Mouse (Mus musculus): ENCODE measurements around the gene Slc35e3.
"Not testable (repeated sequence)": the region's sequence is repeated elsewhere in the genome, so short reads cannot be mapped to it uniquely, and the experiment has no call there.

Slc35e3 gene

DNA sequence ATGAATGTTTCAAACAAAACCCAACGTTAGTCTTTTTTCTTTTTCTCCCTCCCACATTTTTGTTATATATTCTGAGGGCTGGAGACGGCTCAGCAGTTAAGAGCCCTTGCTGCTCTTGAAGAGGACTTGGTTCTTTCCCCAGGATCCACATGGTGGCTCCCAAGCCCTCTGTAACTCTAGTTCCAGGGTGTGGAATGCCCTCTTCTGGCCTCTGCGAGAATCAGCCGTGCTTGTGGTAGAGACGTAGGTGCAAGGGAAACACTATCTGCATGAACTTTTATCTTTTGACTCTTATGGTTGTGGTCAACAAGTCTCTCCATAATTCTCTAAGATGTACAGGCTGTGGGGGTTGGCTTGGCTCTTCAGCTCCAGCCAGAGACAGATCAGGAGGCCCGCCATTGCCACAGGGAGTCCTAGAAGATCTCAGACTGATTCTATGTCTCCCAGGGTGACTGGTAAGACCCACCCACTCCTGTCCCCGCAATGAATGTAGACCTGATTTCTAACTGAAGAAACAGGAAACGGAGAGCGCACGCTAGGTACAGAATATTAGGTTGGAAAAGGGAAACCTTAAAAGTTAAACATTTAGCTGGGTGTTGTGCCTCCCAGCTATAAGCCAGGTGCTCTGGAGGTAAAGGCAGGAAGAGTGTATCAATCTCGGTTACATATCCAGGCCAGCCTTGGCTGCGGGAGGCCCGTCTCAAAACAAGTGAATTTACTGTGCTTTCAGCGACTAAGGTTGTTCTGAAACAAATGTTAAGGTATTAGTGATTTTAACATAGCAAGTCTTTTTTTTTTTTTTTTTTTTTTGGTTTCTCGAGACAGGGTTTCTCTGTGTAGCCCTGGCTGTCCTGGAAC, 14.7 kb downstream of the Slc35e3 start:
- no peak for DNase-seq

DNA sequence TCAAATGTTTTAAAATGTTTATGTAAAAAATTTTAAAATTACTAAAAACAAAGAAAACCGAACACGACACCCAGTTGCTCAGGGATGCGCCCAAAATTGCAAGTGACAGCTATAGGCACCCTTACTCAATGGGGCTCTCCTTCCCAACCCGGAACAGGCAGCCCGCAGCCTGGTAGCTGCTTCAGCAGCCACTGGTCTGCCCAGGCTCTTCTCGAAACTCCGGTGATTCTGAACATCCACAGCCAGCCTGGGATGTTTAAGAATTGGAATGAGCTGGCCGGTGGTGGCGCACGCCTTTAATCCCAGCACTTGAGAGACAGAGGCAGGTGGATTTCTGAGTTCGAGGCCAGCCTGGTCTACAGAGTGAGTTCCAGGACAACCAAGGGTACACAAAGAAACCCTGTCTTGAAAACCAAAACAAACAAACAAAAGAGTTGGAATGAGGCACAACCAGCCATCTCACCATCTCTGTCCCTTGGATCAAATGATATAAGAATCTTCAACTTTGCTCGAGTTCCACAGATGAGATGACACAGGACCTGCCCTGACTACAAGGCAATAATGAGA, 15.4 kb downstream of the Slc35e3 start:
- no peak for DNase-seq

DNA sequence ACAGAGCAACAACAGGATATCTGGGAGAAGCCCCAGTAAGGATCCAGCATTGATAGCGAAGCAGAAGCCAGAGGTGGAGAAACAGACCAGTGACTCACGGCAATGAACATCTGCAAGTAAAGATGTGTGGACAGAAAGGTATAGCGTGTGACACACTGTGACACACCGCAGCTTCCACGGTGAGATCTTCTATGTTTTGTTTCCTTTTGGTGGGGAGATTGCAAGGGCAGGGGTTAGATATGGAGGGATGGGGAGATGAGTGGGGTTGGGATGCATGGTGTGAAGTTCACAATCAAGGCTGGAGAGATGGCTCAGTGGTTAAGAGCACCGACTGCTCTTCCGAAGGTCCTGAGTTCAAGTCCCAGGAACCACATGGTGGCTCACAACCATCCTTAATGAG, 16.0 kb downstream of the Slc35e3 start:
- DNase-seq = no peak

DNA sequence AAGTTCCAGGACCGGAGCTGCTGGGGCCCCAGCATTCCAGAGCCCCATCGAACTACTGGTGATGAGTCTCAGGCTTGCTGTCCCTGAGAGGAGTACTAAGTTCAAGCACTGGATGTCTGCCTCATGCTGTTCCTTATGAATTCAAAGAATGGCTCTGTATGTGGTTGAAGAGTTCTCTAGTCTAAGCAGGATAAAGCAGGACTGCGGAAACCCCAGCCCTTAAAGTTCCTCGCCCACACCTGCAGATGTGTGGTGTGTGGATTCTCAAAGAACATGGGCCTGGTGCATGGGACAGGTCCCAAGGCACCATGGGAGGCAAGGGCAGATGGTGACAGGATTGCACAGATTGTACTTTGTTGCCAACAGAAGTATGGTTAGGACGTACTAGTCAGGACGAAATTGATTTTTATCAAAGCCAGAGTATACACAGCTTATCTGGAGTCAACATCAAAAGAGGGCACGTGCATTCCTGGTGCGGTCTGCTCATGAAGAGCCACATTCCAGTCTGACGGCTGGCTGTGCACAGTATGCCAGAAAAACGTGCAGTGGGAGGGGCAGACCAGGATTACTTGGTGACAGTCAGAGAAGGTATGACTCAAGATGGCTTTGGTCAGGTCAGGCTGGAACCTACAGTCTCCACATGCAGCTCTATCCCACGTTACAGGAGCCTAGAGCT, 16.9 kb downstream of the Slc35e3 start:
- DNase-seq = no peak

DNA sequence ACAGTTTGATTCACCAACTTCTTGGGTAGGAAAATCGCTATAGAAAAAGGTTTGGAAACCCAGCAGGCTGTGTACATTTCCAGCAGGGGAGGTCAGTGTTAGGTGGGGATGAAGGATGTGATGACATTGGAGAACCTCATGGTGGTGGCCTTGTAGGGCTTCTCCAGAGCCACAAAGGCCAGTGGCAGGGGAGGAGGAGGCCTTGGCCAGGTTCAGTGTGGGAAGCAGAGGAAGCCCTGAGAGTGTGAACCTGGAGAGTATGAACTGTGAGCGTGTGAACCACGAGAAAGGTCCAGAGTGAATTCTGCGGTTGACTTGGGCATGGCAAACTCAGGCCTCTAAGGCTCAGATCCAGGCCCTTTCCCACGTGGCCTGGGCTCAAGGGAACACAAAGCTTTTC, 17.6 kb downstream of the Slc35e3 start:
- DNase-seq = no peak

DNA sequence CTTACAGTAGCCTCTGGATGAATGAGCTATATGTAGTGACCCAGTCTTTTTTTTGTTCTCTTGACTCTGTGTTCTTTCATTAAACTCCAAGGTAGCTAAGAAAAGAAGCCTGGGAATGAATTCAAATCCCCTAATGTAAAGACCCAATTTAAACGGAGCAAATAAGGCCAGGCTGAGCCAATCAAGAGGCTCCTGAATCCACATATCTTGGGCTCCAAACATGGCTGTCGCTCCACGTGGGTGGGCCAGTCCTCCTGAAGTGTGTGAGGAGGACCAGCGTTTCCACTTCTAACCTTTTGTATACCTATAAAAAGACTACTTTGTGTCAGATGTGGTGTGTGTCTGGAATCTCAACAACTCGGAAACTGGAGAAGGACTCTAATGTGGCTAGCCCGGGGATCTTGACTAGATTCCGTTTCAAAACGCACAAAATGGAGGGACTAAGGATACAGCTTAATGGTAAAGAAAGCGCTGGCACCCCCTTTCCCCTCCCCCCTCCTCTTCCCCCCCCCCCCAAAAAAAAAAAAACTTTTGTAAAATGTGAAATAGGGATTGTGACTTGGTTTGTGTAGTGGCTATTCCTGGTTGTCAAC, 18.6 kb downstream of the Slc35e3 start:
- DNase-seq = no peak

DNA sequence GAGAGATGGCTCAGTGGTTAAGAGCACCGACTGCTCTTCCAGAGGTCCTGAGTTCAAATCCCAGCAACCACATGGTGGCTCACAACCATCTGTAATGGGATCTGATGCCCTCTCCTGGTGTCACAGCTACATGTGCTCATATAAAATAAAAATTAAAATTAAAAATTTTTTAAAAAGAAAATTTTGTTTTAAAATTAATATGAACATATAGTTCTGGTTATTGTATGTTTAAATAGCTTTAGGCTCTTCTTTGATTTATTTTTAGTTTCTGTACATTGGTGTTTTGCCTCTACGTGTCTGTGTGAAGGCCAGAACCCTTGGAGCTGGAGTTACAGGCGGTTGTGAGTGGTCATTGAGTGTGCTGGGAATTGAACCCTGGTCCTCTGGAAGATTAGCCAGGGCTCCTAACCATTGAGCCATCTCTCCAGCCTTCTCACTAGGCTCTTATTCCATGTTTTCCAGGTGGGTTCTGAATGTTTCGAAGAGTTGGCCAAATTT, 19.2 kb downstream of the Slc35e3 start:
- DNase-seq = no peak

DNA sequence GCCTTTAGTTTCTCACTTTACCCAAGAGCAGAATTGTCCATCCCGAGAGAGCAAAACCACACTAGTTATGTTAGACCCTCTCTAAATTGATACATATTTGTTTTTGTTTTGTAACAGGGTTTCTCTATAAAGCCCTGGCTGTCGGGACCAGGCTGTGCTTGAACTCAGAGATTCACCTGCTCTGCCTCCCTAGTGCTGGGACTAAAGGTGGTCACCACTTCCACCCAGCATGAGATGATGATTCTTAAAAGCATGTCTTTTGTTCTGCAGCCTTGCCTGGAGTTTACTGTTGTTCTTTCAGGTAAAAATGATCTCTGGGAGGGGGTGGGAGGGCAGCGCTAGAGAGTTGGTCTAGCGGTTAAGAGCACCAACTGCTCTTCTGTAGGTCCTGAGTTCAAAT, 19.8 kb downstream of the Slc35e3 start:
- DNase-seq = no peak

DNA sequence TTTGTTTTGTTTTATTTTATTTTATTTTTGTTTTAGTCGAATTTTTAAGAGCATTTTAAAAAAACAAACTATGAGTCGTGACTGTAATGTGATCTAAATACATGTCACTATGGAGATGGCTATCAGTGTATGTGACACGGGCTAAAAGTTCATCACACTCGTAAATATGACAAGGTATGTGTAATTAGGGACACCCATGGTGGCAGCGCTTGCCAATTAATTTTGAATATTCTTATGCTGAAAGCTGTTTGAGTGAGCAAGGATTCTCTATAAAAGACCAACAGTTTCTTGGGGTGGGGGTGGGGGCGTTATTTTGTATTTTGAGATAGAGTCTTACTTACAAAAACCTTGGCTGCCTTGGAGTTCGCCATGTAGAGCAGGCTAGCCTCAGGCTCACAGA, 20.5 kb downstream of the Slc35e3 start:
- no peak for DNase-seq

DNA sequence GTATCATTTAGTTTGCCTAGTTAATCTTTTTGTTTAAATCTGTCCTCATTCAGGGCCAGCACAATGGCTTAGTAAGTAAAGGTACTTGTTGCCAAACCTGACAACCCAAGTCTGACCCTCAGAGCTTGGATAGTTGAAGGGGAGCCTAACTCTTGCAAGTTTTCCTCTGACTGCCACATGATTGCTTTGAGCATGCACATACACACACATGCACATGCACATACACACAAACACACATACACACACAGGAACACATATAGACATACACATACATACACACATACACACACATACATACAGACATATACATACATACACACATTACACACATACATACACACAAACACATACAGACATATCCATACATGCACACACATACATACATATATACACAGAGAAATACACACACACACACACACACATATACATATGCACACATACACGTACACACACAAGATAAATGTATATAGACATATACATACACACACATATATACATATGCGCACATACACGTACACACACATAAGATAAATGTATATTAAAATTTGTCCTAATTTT, 21.3 kb downstream of the Slc35e3 start:
- no peak for DNase-seq

DNA sequence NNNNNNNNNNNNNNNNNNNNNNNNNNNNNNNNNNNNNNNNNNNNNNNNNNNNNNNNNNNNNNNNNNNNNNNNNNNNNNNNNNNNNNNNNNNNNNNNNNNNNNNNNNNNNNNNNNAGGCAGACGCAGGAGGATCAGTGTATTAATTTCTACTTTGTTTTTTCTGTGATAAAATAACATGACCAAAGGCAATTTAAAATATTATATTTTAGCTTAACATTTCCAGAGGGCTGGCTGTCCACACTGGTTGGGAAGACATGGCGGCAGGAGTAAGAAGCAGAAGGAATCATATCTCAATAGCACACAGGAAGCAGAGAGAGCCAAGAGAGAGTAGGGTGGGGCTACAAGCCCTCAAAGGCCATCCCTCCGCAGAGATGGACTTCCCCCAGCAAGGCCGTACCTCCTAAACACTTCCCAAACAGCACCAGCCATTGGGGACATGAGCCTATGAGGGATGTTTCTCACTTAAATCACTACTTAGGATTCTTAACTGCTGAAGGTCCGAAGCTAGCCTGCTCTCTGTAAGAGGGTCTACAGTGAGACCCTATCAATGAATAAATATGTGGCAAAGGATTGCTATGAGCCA, 21.9 kb downstream of the Slc35e3 start:
- DNase-seq = no peak

DNA sequence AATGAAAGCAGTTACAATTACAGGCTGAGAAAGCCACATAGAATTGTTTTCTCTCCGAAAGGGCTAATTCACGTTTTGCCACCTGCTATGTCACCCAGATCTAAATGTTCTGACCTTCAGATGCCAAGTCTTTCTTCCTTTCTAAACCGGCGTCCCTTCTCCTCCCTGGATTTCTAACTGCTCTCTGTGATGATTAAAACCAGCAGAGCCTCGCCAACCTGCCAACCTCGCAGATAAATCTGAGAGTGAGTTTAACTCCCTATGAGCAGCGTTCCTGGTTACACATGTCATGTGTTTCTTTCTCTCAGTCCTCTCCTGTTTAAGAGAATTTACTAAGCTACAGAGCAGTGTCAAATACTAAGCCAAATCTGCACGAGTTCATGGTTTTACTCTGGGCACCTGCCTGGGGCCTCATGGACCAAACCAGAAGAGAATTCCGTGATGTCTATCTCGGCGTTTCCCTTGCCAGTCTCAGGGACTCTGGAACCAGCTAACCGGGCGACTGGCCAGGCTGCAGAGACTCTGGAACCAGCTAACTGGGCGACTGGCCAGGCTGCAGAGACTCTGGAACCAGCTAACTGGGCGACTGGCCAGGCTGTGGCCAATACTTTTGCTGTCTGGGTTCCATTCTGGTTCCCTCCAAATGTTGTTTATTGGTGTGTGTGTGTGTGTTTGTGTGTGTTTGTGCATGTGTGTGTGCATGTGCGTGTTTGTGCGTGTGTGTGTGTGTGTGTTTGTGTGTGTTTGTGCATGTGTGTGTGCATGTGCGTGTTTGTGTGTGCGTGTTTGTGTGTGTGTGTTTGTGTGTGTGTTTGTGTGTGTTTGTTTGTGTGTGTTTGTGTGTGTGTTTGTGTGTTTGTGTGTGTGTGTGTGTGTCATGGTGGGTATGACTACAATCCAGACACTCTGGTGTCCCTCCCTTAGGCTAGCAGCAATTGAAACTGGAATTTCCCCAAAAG, 27.7 kb downstream of the Slc35e3 start:
- DNase-seq = no peak

DNA sequence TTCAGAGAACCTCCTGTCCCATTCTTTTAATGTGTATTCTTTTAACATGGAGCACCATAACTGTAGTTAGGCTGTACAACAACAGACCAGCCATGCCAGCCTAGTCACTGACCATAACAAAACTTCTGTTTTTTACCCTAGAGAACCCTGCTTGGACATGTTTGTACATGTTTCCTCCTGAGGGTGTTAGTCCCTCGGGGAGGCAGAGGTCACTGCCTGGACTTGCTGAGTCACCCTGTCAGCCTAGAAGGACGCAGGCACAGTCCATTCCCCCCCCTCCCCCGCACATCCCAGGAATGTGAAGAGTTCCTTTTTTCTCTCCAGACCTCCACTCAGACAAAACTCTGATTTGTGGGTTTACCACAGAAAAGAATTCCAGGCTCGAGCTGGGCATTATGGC, 28.6 kb downstream of the Slc35e3 start:
- DNase-seq = no peak

DNA sequence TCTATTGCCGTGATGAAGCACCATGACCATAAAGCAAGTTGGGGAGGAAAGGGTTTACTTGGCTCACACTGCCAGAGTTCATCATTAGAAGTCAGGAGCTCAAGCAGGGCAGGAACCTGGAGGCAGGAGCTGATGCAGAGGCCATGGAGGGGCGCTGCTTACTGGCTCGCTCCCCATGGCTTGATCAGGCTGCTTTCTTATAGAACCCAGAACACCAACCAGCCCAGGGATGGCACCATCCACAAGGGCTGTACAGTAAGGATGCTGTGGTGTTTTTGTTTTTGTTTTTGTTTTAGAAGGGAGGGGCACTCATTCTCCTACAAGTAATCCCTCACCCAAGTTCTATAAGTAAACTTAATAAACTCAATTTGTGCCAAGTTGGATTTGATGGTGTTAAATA, 29.5 kb downstream of the Slc35e3 start:
- no peak for DNase-seq

DNA sequence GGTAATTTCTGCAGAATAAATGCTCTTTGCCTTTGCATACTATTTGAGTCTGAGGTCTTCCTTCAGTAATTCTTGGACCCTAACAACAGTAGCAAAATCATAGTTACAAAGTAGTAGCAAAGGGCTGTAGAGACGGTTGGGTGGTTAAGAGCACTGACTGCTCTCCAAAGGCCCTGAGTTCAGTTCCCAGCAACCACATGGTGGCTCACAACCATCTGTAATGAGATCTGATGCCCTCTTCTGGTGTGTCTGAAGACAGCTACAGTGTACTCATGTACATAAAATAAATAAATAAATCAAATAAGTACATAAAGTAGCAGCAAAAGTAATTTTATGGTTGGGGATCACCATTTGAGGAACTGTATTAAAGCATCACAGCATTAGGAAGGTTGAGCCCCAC, 30.5 kb downstream of the Slc35e3 start:
- not testable (repeated sequence) for DNase-seq

DNA sequence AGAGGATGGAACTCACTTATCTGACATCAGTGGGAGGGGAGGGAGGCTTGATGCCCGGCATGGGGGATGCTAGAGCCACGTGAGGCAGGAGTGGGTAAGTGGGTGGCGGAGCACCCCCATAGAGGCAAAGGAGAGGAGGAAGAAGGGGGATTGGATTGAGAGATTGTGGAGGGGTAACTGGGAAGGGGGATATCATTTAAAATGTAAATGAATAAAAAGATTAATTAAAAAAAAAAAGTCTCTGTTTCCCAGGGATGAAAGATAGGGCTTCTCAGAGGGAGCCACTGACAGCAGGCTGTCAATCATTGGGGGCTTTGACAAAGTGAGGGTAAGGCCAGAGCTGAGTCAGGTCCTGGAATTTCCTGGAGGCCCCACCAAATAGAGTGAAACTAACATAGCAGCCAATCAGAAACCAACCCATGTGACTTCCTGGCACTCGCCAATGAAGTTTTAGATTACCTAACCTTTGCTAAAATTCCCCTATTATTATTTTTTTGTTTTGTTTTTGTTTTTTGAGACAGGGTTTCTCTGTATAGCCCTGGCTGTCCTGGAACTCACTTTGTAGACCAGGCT, 31.2 kb downstream of the Slc35e3 start:
- DNase-seq = no peak

DNA sequence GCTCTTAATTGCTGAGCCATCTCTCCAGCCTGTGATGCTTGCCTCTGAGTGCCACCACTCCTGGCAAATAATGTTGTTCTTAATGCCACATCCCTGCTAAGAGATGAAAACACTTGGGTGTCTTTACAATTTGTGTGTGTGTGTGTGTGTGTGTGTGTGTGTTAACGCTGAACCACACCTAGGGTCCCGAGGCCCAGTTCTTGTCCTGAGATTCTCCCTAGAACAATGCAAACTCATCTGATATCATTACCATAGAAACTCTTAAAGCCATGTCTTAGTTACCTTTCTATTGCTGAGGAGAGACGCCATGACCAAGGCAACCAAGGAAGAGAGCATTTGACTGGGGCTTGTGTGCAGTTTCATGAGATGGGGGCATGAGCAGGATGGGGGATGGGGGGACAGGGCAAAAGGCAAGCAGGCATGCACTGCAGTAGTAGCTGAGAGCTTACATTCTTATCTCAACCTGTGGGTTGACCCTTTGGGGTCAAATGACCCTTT, 32.1 kb downstream of the Slc35e3 start:
- DNase-seq = no peak

DNA sequence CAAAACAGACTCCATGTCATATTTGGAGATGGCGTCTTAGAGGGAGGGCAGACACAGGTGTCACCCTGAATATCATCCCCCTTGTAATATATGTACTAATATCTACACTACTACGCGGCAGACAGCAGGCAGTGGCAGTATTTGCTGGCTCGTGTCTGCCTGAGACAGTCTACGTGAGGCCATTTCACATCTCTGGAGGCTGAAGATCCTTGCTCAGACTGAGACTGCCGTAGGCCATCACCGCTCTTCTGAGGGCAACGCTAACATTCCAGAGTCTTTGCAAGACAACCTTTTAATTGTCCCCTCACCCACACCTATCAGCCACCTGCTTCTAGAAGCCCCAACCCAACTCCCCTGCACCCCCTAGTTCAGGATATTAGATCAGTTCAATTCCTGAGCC, 32.7 kb downstream of the Slc35e3 start:
- no peak for DNase-seq

DNA sequence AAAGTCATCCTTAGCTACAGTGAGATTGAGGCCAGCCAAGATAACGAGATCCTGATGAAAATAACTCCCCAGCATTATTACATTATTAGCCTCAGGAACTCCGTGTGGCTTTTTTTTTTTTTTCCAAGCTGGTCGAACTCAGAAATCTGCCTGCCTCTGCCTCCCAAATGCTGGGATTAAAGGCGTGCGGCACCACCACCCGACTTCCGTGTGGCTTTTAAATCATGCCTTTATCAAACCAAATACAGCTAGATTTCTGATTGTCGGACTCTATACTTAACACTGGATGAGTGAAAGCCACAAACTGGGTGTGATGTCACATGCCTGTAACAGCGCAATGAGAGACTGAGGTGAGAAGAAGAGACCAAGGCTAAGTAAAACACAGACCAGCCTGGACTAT, 33.3 kb downstream of the Slc35e3 start:
- DNase-seq = no peak

DNA sequence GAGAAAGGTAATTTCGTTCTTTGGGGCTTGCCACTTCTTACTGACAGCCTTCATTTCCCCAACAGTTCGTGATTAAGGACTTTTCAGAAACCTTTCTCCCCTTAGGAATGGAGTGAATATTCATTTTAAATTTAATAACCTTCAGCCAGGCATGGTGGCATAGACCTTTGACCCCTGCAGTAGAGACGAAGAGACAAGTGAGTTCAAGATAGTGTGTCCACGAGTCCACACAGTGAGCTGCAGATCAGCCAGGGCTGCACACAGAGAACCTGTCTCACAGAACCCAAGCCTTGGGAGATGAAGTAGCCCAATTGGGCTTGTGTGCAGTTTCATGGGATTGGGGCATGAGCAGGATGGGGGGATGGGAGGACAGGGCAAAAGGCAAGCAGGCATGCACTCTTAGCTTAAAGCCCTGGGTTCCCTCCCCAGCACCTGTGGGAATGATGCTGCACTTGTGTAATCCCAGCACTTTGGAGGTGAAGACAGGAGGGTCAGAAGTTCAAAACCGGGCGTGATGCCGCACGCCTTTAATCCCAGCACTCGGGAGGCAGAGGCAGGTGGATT, 33.9 kb downstream of the Slc35e3 start:
- peak; percentile 30 for DNase-seq

DNA sequence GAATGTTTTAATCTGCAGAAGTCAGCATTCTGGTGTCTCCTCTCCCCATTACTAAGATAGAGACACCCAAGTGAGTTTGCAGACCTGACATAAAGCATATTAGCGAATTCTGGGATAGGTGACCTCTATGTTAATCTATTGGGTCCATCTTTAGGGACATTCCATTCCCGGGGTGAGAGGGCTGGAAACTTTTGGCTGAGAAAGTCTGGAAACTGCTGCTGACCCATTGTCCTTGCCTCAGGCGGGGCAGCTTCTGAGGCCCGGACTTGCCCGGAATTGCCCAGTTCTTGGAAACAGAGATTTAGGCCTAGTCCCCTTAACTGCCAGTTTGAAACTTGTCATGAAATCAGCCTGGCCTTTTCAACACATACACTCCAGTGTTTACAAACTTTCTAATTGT, 34.8 kb downstream of the Slc35e3 start:
- peak; percentile 41 for DNase-seq

Data from cerebellum, adult 9-11 months (tissue).